Mouse (Mus musculus): ENCODE results near the gene Ncstn. TPM values are rescaled to one million over a fixed set of nuclear protein-coding genes. Genes with fewer than 3 reads are reported as not detected.

Gene Ncstn
- polyA plus RNA-seq (2015; fragmentation: Nextera tagmentation; extraction: Ambion mirVana): 118 and 128 TPM in 2 replicates

DNA sequence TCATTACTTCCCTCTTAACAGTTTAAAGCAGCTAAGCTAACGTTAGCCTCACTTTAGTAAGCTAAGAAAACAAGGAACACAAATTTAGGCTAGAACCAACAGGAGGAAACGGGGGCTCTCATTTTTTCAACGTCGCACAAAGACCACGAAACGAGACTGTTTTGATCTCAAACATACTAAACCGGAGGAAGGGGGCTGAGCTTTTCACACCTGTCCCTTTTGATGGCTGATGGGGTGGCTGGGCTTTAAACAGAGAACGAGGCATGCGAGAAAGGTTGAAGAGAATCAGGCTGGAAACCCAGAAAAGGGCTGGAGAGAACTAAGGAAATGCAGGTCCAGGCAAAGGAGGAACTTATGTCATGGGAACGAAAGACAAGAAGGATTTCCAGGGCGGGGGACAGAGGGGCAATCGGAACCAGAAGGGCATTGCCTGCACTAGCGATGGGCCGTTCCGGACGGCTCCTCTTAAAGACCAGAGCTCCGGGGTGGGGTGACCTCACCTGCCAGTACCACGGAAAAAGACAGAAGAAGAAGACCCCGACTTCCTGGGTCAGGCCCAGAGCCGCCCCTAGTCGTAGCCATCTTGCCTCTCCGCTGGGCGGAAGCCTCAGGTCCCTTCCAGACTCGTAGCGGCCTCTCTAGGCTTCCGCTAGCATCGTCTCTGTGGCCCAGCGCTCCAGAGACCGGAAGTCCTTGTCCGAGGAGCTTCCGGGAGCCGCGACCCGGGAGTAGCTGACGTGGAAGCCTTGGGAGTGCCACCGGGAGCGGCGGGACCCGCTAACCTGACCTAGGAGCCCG, at the start of gene Ncstn, which contains the start of gene Copa:
TSS of gene Ncstn (minus strand) at position 695 of the 798 bp plus-strand sequence.
TSS of gene Copa (plus strand) at position 429 of the 798 bp plus-strand sequence.
- no peaks in the 10 kb centered on the region for H3K9me3 ChIP-seq
- peak; percentile 98 for ATAC-seq (ENCODE audit: low FRiP score)
- H3K9ac ChIP-seq: peak within 1 kb of the TSS; percentile 94
- H3K27me3 ChIP-seq: no peaks in the 10 kb centered on the region
- peaks cover 28% of the 10 kb centered on the region for H3K4me1 ChIP-seq (replicated peaks)
- WGBS: under 1% methylated on average over 40 of the region's 40 CpGs
- peak within 1 kb of the TSS; percentile 92 for H3K27ac ChIP-seq
- peaks cover 27% of the 10 kb centered on the region for H3K36me3 ChIP-seq
- peak within 1 kb of the TSS; percentile 77 for H3K4me2 ChIP-seq
- H3K4me3 ChIP-seq: peak within 1 kb of the TSS; percentile 92

DNA sequence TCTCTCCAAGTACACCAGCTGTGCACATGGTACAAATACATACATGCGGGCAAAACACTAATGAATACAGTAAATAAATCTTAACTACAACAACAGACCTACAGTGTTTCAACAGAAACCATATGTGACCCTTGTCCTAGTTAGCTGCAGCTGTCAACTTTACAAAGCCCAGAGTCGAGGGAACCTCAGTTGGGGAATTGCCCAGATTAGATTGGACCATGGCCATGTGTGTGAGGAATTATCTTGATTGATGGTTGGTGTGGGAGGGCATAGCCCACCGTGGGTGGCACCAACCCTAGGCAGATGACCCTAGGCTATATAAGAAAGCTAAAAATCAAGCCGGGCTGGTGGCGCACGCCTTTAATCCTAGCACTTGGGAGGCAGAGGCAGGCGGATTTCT, 49.7 kb upstream of the Ncstn start:
- 88% methylated on average over 7 of the region's 7 CpGs for WGBS
- no peak overlapping the region for H3K9ac ChIP-seq
- peaks cover 78% of the 10 kb centered on the region for H3K36me3 ChIP-seq
- no peak for ATAC-seq (ENCODE audit: low FRiP score)
- H3K4me1 ChIP-seq (replicated peaks): peaks cover 14% of the 10 kb centered on the region
- H3K4me3 ChIP-seq: no peak overlapping the region
- no peaks in the 10 kb centered on the region for H3K9me3 ChIP-seq
- no peak overlapping the region for H3K4me2 ChIP-seq
- no peaks in the 10 kb centered on the region for H3K27me3 ChIP-seq
- no peak overlapping the region for H3K27ac ChIP-seq

DNA sequence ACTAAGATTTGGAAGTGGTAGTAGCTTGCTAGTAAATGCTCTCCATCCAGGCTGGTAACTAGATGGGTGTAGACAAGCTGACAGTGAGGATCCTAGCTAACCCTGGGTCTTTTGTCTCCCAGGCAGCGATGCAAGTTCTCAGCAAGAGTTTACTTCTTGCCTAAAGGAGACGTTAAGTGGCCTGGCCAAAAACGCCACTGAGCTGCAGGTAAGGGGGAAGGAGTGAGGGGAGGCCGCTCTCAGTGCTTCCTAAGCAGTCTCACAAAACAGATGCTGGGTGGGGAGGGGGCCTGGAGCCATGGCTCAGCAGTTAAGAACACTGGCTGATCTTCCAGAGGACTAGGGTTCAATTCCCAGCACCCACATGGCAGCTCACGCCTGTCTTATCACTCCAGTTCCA, 47.2 kb upstream of the Ncstn start:
- WGBS: 95% methylated on average over 5 of the region's 5 CpGs
- Histone ChIP-seq H3K36me3 (peaks cover 61% of the 10 kb centered on the region), H3K4me3 (no peak overlapping the region), H3K9me3 (no peaks in the 10 kb centered on the region), H3K9ac (no peak overlapping the region), H3K4me1 (replicated peaks) (peaks cover 22% of the 10 kb centered on the region), H3K27ac (no peak overlapping the region), H3K4me2 (no peak overlapping the region), H3K27me3 (no peaks in the 10 kb centered on the region)
- no peak for ATAC-seq (ENCODE audit: low FRiP score)

DNA sequence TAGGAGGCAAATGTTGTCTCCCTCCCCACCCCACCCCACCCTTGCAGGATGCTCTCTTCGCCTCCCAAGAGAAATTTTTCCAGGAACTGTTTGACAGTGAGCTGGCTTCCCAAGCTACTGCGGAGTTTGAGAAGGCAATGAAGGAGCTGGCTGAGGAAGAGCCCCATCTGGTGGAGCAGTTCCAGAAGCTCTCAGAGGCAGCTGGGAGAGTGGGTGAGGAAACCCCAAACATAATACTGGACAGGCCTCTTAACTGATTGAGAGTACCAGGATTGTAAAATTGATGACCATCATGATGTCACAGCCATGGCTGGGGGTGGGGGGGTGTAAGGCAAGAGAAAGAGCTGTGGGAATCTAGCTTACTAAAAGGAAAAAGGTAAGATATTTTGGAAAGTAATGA, 46.5 kb upstream of the Ncstn start:
- 56% methylated on average over 2 of the region's 2 CpGs for whole genome bisulfite sequencing
- H3K36me3 ChIP-seq: peaks cover 55% of the 10 kb centered on the region
- no peak for ATAC-seq (ENCODE audit: low FRiP score)

DNA sequence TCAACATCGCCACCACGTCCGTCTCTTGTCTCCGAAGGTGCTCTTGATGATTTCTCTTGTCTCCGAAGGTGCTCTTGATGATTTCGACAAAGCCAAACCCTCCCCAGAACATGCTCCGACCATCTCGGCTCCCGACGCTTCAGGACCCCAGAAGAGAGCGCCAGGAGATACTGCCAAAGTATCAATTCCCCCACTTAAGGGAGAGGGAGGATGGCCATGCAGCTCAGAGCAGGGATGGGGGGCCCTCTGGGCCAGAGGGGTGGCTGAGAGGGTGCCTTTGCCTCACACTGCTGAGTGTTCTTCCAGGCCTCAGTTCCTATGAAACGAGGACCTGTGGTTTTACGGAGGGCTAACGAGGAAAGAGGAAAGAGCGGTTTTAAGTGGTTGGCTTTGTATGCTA, 46.0 kb upstream of the Ncstn start:
- H3K9ac ChIP-seq: no peak overlapping the region; the same call in 1 of the 2 replicates
- H3K9me3 ChIP-seq: no peaks in the 10 kb centered on the region
- peaks cover 22% of the 10 kb centered on the region for H3K4me1 ChIP-seq (replicated peaks)
- no peak overlapping the region for H3K4me2 ChIP-seq
- no peak for ATAC-seq (ENCODE audit: low FRiP score)
- WGBS: 93% methylated on average over 15 of the region's 15 CpGs
- no peaks in the 10 kb centered on the region for H3K27me3 ChIP-seq
- peaks cover 49% of the 10 kb centered on the region for H3K36me3 ChIP-seq
- H3K27ac ChIP-seq: no peak overlapping the region
- no peak overlapping the region for H3K4me3 ChIP-seq

More for the DNA sequence above, 46.5 kb upstream of the Ncstn start:
- Histone ChIP-seq H3K27ac (no peak overlapping the region), H3K4me1 (replicated peaks) (peaks cover 22% of the 10 kb centered on the region), H3K4me2 (no peak overlapping the region), H3K27me3 (no peaks in the 10 kb centered on the region), H3K9me3 (no peaks in the 10 kb centered on the region), H3K4me3 (no peak overlapping the region), H3K9ac (no peak overlapping the region)

DNA sequence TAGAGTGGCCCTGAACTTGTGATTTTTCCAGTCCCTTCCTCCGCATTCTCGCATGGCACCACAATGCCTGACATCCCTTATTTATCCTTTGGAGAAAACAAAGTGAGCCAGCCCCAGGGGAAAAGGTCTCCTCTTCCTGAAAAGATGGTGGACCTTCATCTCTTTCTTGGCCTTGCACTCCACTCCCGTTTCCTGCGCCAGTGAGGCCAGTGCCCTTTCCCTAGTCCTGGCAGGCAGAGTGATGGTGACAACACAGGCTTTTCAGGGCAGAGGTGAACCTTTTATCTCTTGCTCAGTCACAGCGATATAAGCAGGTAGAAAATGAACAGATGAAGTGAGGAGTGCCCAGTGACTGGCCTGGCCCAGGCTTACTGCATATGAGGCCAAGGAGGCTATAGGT, 44.9 kb upstream of the Ncstn start:
- Histone ChIP-seq H3K9ac (peak overlapping the region; percentile 89), H3K36me3 (peaks cover 51% of the 10 kb centered on the region), H3K9me3 (no peaks in the 10 kb centered on the region), H3K4me3 (peak overlapping the region; percentile 81), H3K27ac (no peak overlapping the region), H3K4me1 (replicated peaks) (peaks cover 22% of the 10 kb centered on the region), H3K4me2 (peak overlapping the region; percentile 77), H3K27me3 (no peaks in the 10 kb centered on the region)
- no peak for ATAC-seq (ENCODE audit: low FRiP score)
- 53% methylated on average over 5 of the region's 5 CpGs for WGBS

DNA sequence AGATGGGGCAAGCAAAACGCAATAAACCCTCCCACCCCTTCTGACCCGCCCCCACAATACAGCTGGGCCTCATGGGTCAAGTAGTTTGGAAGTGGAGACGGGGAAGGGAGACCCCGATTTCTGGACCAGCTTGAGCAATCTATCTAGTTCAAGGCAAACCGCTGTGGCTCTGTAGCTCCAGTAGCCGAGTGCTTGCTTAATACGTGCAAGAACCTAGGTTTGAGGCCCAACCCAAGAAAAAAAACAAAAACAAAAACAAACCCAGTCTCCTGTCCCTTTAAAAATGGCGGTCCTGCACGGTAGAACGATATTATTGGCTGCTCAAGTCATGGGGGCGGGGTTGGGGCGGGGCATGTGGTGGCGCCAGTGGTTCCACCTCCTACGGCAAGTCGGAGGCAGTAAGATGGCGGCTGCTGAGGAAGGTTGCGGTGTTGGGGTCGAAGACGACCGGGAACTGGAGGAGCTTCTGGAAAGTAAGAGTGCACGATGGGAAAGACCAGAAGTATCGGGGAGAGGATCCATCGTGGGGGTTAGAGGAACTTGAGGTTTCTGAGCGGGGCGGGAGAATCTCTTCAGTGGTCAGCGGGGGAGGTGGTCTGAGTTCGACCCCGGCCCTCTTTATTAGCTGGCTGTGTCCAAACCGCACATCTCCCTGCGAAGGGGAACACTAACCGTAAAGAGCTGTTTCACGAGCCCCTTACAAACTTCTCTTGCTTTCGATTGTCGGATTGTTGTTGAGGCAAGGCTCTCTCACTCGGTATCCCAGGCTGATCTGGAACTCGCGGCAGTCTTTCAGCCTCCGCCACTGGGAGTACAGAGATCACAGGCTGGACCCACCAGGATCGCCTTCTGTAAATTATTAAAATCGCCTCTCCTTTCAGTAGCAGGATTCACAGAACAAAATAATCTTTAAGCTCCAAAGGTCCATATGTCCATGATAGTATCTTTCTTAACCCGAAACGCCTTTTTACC, 44.1 kb upstream of the Ncstn start, which contains the start of gene Pex19:
TSS of gene Pex19 (plus strand) at position 380 of the 972 bp plus-strand sequence.
- H3K36me3 ChIP-seq: peaks cover 51% of the 10 kb centered on the region
- peak within 1 kb of the TSS; percentile 64 for H3K27ac ChIP-seq
- H3K27me3 ChIP-seq: no peaks in the 10 kb centered on the region
- peak; percentile 97 for ATAC-seq (ENCODE audit: low FRiP score)
- WGBS: 1% methylated on average over 42 of the region's 42 CpGs
- peaks cover 22% of the 10 kb centered on the region for H3K4me1 ChIP-seq (replicated peaks)
- peak within 1 kb of the TSS; percentile 81 for H3K4me3 ChIP-seq
- H3K9ac ChIP-seq: peak within 1 kb of the TSS; percentile 89
- peak within 1 kb of the TSS; percentile 77 for H3K4me2 ChIP-seq
- H3K9me3 ChIP-seq: no peaks in the 10 kb centered on the region

DNA sequence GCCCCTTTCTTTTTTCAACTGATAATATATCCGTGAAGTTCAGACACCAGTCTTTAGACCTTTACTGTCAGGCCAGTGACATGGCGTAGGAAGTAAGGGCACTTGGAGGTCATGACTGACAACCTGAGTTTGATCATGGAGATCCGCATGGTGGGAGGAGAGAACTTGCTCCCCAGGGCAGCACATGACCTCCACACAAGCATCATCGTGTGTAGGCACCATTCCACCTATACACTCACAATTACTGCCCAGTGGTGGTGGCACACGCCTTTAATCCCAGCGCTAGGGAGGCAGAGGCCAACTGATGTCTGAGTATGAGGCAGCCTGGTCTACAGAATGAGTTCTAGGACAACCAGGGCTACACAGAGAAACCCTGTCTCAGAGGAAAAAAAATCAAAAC, 42.0 kb upstream of the Ncstn start:
- H3K27ac ChIP-seq: no peak overlapping the region
- no peak for ATAC-seq (ENCODE audit: low FRiP score)
- H3K36me3 ChIP-seq: peaks cover 51% of the 10 kb centered on the region
- no peak overlapping the region for H3K4me2 ChIP-seq
- H3K9me3 ChIP-seq: no peaks in the 10 kb centered on the region
- WGBS: 80% methylated on average over 6 of the region's 6 CpGs
- H3K4me3 ChIP-seq: no peak overlapping the region
- H3K27me3 ChIP-seq: no peaks in the 10 kb centered on the region
- peaks cover 22% of the 10 kb centered on the region for H3K4me1 ChIP-seq (replicated peaks)
- H3K9ac ChIP-seq: no peak overlapping the region

DNA sequence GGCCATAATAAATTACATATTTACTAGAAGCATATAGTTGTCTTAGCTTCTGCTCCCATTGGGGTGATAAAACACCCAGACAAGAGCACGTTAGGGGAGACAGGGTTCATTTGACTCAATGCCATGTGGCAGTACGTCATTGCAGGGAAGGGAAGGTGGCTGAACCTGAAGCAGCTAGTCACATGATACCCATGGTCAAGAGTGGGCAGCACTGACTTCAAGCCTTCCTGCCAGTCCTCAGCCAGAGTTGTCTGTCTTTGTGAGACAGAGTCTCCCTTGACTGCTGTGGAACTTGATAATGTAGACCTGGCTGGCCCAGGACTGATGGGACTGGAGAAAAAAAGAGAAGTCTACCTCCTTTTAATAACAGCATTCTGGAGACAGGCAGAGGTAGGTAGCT, 40.1 kb upstream of the Ncstn start:
- peaks cover 12% of the 10 kb centered on the region for H3K4me1 ChIP-seq (replicated peaks)
- 84% methylated on average over 2 of the region's 2 CpGs for WGBS

DNA sequence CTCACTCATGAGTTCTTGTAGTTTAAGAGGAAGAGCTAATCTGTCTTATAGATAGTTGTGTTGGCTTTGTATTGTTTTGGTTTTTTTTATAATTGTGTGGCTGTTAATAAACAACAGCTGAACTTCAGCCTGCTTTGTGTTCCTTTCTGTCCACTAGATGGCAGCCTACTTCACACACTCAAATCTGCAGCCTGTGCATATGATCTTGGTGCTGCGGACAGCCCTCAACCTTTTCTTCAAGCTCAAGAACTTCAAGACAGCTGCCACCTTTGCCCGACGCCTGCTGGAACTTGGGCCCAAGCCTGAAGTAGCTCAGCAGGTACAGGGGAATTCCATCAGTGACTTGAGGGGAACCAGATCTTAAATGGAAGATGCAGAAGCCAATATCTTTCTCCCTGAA, 37.1 kb upstream of the Ncstn start:
- ATAC-seq (ENCODE audit: low FRiP score): peak; percentile 48; the same call in 1 of the 2 replicates
- H3K36me3 ChIP-seq: peaks cover 88% of the 10 kb centered on the region
- H3K4me1 ChIP-seq (replicated peaks): no peaks in the 10 kb centered on the region
- no peaks in the 10 kb centered on the region for H3K9me3 ChIP-seq
- no peak overlapping the region for H3K4me3 ChIP-seq
- no peaks in the 10 kb centered on the region for H3K27me3 ChIP-seq
- WGBS: 42% methylated on average over 3 of the region's 3 CpGs
- no peak overlapping the region for H3K4me2 ChIP-seq
- H3K27ac ChIP-seq: no peak overlapping the region
- no peak overlapping the region for H3K9ac ChIP-seq

More for the DNA sequence above, 40.1 kb upstream of the Ncstn start:
- ATAC-seq (ENCODE audit: low FRiP score): no peak
- Histone ChIP-seq H3K4me3 (no peak overlapping the region), H3K9ac (no peak overlapping the region), H3K27ac (no peak overlapping the region), H3K36me3 (peaks cover 58% of the 10 kb centered on the region), H3K9me3 (no peaks in the 10 kb centered on the region), H3K27me3 (no peaks in the 10 kb centered on the region), H3K4me2 (no peak overlapping the region)

DNA sequence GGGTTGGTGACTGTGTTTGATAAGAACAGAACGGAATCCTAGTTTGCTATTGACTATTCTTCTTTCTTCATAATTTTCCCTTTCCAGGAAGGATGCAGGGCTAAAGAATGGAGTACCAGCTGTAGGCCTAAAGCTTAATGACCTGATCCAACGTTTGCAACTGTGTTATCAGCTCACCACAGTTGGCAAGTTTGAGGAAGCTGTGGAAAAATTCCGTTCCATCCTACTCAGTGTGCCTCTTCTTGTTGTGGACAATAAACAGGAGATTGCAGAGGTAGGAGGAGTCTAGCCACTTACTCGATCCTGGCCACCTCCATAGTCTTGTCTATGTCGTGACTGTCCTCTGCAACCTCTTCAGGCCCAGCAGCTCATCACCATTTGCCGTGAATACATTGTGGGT, 36.5 kb upstream of the Ncstn start:
- no peak overlapping the region for H3K27ac ChIP-seq
- H3K9me3 ChIP-seq: no peaks in the 10 kb centered on the region
- no peak overlapping the region for H3K4me2 ChIP-seq
- no peaks in the 10 kb centered on the region for H3K27me3 ChIP-seq
- peaks cover 94% of the 10 kb centered on the region for H3K36me3 ChIP-seq
- no peak overlapping the region for H3K9ac ChIP-seq
- no peak for ATAC-seq (ENCODE audit: low FRiP score)
- 89% methylated on average over 6 of the region's 6 CpGs for WGBS
- no peaks in the 10 kb centered on the region for H3K4me1 ChIP-seq (replicated peaks)
- H3K4me3 ChIP-seq: no peak overlapping the region

DNA sequence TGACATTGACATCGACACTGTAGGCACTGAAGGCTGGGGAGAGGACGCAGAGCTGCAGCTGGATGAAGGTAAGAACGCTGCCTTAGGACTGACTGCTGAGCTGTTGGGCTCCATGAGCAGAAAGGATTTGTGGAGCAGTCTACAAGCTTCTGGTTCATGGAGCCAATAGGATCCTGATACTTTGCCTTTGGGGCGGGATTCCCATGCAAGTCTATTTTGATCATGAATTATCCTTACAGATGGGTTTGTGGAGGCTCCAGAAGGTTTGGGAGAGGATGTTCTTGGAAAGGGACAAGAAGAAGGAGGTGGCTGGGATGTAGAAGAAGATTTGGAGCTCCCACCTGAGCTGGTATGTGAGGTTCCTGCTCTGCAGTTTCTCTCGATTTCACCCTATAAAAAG, 34.4 kb upstream of the Ncstn start:
- no peak for ATAC-seq (ENCODE audit: low FRiP score)
- H3K27ac ChIP-seq: no peak overlapping the region
- H3K4me3 ChIP-seq: no peak overlapping the region
- no peaks in the 10 kb centered on the region for H3K27me3 ChIP-seq
- H3K4me1 ChIP-seq (replicated peaks): no peaks in the 10 kb centered on the region
- 91% methylated on average over 5 of the region's 5 CpGs for WGBS
- H3K4me2 ChIP-seq: no peak overlapping the region
- peaks cover 98% of the 10 kb centered on the region for H3K36me3 ChIP-seq
- no peaks in the 10 kb centered on the region for H3K9me3 ChIP-seq
- H3K9ac ChIP-seq: no peak overlapping the region

Data from hindbrain, embryonic 13.5 days (tissue).